Mouse (Mus musculus): ENCODE measurements around the gene Smchd1.

Smchd1 gene

DNA sequence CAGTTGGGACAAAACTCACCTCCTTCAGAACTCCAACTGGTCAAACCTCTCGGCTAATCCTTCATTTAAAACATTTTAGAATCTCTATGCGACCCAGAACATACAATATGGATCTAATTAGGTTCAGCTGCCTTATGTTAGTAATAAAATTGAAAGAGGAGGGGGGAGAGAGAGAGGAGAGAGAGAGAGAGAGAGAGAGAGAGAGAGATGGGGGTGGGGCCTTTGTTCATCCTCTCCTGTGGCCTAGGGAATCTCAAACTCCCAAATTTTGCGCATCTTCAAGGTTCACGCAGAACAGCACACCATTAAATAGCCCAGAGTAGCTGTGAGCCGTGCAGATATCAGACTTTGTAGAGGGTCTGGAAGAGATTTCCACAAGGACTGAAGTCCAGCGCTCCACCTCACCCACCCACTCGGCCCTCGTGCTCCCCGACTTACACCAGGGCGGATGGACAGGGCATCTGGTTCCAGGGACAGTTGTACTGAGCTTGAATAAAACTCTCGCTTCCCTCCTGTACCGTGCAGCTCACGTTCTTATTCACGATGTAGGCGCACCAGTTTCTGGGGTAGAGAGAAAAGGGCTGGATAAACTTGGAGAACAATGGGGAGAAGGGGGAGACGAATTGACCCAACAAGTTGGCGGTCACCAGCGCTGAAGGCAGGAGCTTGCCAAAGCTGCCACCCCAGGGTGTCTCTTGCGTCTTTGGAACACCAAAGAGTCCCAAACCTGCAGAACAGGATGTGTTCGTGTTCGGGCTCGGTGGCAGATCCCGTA is 165.2 kb downstream of the Smchd1 start:
- DNase-seq, result no peak

- no peak for DNase-seq
Observed at GRCm38 (mm10) chr17:71309141-71309540, 166.0 kb downstream of the Smchd1 start.

GRCm38 (mm10) chr17:71308296-71308695 is 166.8 kb downstream of the Smchd1 start:
- no peak for DNase-seq

- no peak for DNase-seq
Observed at GRCm38 (mm10) chr17:71307251-71307790, 167.8 kb downstream of the Smchd1 start.

GRCm38 (mm10) chr17:71306716-71307115 is 168.4 kb downstream of the Smchd1 start:
- DNase-seq, result no peak

DNA sequence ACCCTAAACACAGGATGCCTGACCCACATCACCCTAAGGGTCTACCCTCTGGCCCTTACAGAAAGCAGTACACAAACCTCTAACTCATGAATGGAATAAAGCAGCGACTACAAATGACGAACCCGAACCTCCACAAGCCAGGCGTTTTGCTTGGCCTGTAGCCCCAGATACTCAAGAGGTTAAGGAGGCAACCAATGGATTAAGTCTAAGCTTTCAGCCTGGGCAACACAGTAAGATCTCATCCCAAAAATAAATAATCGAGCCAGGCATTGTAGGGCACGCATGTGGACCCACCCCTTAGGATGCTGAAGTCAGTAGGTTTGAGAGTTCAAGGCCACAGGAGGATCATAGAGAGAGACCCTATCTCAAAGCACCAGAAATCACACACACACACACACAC is 169.1 kb downstream of the Smchd1 start:
- no peak for DNase-seq

GRCm38 (mm10) chr17:71303444-71303843 is 171.7 kb downstream of the Smchd1 start:
- no peak for DNase-seq

GRCm38 (mm10) chr17:71301413-71301812 is 173.7 kb downstream of the Smchd1 start:
- no peak for DNase-seq

GRCm38 (mm10) chr17:71300338-71300737 is 174.8 kb downstream of the Smchd1 start:
- DNase-seq, result no peak

DNA sequence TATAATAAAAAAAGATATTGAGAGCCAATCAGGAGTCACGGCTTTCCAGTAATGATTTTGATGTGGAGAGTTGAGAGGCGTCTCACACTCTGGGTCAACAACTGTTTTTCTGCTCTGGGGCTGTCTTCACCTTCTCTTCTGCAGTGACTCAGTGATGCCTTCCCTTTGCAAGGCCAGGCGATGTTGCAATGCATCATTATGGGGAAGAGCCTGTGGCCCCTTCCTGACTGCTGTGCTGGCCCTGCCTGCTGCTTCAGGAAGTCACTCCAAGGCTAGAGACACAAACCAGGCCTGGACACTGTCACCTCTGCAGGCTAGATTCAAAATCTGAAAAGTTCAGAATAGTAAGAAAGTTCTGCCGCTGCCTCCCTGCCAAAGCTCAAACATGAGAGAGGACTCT is 175.3 kb downstream of the Smchd1 start:
- DNase-seq, result no peak

GRCm38 (mm10) chr17:71294570-71294969 is 180.6 kb downstream of the Smchd1 start:
- DNase-seq, result no peak
